In the genomic region with DNA sequence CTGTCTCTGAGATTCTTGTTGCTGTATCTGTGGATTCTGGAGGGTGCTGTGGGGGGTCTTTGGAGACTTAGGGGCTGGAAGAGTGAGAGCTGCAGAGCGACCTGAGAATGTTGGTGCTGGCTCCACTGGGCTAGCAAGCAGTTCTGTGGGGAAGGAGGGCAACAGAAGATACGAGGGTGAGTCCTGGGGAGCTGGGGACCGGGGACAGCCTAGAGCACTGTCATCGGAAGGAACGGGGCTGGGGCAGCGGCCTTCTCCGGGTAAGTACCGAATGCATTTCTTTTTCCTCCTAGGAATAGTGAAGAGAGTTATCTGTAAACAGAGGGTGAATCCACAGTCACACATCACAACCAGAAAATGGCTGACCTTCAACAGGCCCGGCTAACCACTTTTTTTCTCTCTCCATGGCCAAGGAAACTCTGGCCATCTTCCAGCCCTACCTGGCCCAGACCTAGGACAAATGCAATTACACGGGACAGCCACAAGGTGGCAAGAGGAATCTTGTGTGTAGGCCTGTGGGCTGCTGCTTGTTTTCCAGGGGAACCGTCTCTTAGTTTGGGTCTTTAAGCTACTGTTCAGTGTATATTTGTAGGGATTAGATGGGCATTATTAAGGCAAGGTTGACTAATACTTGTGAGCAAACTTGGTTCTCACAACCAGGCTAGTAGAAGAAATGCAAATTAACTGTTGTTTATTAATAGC, we compare ENCODE assay signal across 8 mouse cellular contexts. TPM values are rescaled to one million over a fixed set of nuclear protein-coding genes. Genes with fewer than 3 reads are reported as not detected.
A peak's percentile ranks its signal among the peaks of the same experiment; 100 is the strongest.
DNase-seq lines count a peak whose midpoint lies in the region; ATAC-seq lines count a peak whose summit lies in the region.

No protein-coding gene starts in this region.

- no peaks in the 10 kb centered on the region for H3K4me1 ChIP-seq in kidney, embryonic 15.5 days
- peaks cover 2% of the 10 kb centered on the region; the same call in 1 of the 2 replicates for H3K4me1 ChIP-seq in forebrain, embryonic 16.5 days (replicated peaks; ENCODE audit: control insufficient read depth, insufficient read depth, low read length)
- no peaks in the 10 kb centered on the region for H3K4me1 ChIP-seq in midbrain, embryonic 13.5 days (replicated peaks)
- 0 out of 2 replicates have a peak, but pooled peaks cover 7% of the 10 kb centered on the region for H3K4me1 ChIP-seq in stomach, embryonic 15.5 days

- DNase-seq in kidney, adult 11 months = peak; percentile 86
- peak; percentile 81 for DNase-seq in cerebellum, adult 11-12 months
- peak; percentile 78 for DNase-seq in induced T-regulatory cell, adult 2 months (ENCODE audit: low read depth)
- peak; percentile 60 to 62 for DNase-seq in left cerebral cortex, postnatal 25 days (ENCODE audit: low spot score in 2 of 2)

- no peaks in the 10 kb centered on the region for H3K27me3 ChIP-seq in kidney, embryonic 15.5 days
- no peaks in the 10 kb centered on the region for H3K27me3 ChIP-seq in forebrain, embryonic 16.5 days (replicated peaks; ENCODE audit: control insufficient read depth, insufficient read depth, low read length)
- no peaks in the 10 kb centered on the region for H3K27me3 ChIP-seq in midbrain, embryonic 13.5 days
- no peaks in the 10 kb centered on the region for H3K27me3 ChIP-seq in stomach, embryonic 15.5 days (replicated peaks)

- no peak overlapping the region for H3K27ac ChIP-seq in kidney, embryonic 15.5 days
- no peak overlapping the region for H3K27ac ChIP-seq in forebrain, embryonic 16.5 days (ENCODE audit: low read length)
- H3K27ac ChIP-seq in midbrain, embryonic 13.5 days = no peak overlapping the region
- peak overlapping the region; percentile 32; the same call in 1 of the 2 replicates for H3K27ac ChIP-seq in stomach, embryonic 15.5 days

- no peak overlapping the region for H3K4me3 ChIP-seq in kidney, embryonic 15.5 days (replicated peaks)
- no peak overlapping the region for H3K4me3 ChIP-seq in forebrain, embryonic 16.5 days (replicated peaks; ENCODE audit: low read length)
- no peak overlapping the region for H3K4me3 ChIP-seq in midbrain, embryonic 13.5 days (replicated peaks)
- H3K4me3 ChIP-seq in stomach, embryonic 15.5 days (replicated peaks) = no peak overlapping the region

- ATAC-seq in kidney, embryonic 15.5 days (replicated peaks; ENCODE audit: low FRiP score) = no peak
- peak; percentile 76 for ATAC-seq in forebrain, embryonic 16.5 days
- peak; percentile 81 for ATAC-seq in midbrain, embryonic 13.5 days
- no peak for ATAC-seq in stomach, embryonic 15.5 days (ENCODE audit: insufficient read depth, low FRiP score, low read depth)

- 67% methylated on average over 11 of the region's 11 CpGs for WGBS in kidney, embryonic 15.5 days
- 64% methylated on average over 11 of the region's 11 CpGs for WGBS in forebrain, embryonic 16.5 days
- WGBS in midbrain, embryonic 13.5 days = 65% methylated on average over 11 of the region's 11 CpGs
- 66% methylated on average over 11 of the region's 11 CpGs for WGBS in stomach, embryonic 15.5 days

- no peak overlapping the region for H3K4me2 ChIP-seq in kidney, embryonic 15.5 days
- no peak overlapping the region for H3K4me2 ChIP-seq in forebrain, embryonic 16.5 days (ENCODE audit: low read length)
- H3K4me2 ChIP-seq in midbrain, embryonic 13.5 days (replicated peaks) = no peak overlapping the region
- no peak overlapping the region for H3K4me2 ChIP-seq in stomach, embryonic 15.5 days

- intact Hi-C loops in left cerebral cortex, postnatal 25 days (cut with DNase I) = loop anchor here (1.0 to 2.0 kb wide), 2 partner anchors 43 to 89 kb away; no protein-coding TSS in a partner anchor

- peaks cover 52% of the 10 kb centered on the region for H3K36me3 ChIP-seq in kidney, embryonic 15.5 days
- peaks cover 5% of the 10 kb centered on the region; the same call in 1 of the 2 replicates for H3K36me3 ChIP-seq in forebrain, embryonic 16.5 days (ENCODE audit: control insufficient read depth, insufficient read depth)
- H3K36me3 ChIP-seq in midbrain, embryonic 13.5 days = peaks cover 13% of the 10 kb centered on the region
- no peaks in the 10 kb centered on the region for H3K36me3 ChIP-seq in stomach, embryonic 15.5 days

- H3K9ac ChIP-seq in kidney, embryonic 15.5 days = no peak overlapping the region
- H3K9ac ChIP-seq in forebrain, embryonic 16.5 days (replicated peaks; ENCODE audit: low read depth, low read length) = no peak overlapping the region
- no peak overlapping the region for H3K9ac ChIP-seq in midbrain, embryonic 13.5 days (replicated peaks)
- no peak overlapping the region for H3K9ac ChIP-seq in stomach, embryonic 15.5 days

- H3K9me3 ChIP-seq in kidney, embryonic 15.5 days (replicated peaks) = no peaks in the 10 kb centered on the region
- no peaks in the 10 kb centered on the region for H3K9me3 ChIP-seq in forebrain, embryonic 16.5 days (ENCODE audit: control insufficient read depth, low read length)
- H3K9me3 ChIP-seq in midbrain, embryonic 13.5 days = no peaks in the 10 kb centered on the region
- H3K9me3 ChIP-seq in stomach, embryonic 15.5 days = no peaks in the 10 kb centered on the region

RNA-seq across cellular contexts. Expression of a gene that starts 22.0 kb away (rescaled TPM):
- 790 and 863 TPM in 2 replicates for polyA plus RNA-seq in kidney, embryonic 15.5 days (2015; fragmentation: Nextera tagmentation; extraction: Ambion mirVana)
- polyA plus RNA-seq in forebrain, embryonic 16.5 days (2015; fragmentation: Nextera tagmentation; extraction: Ambion mirVana) = 1,143 and 1,208 TPM in 2 replicates
- total RNA-seq in left cerebral cortex, postnatal 25 days (2021) = 100 to 1,000 TPM; 480 to 513 TPM
- polyA plus RNA-seq in midbrain, embryonic 13.5 days (2015; fragmentation: Nextera tagmentation; extraction: Ambion mirVana) = 1,061 and 1,143 TPM in 2 replicates
- 657 and 713 TPM in 2 replicates for polyA plus RNA-seq in stomach, embryonic 15.5 days (2015; fragmentation: Nextera tagmentation; extraction: Ambion mirVana)

RNA-seq across cellular contexts. Expression of a gene that starts 29.0 kb away (rescaled TPM):
- polyA plus RNA-seq in kidney, embryonic 15.5 days (2015; fragmentation: Nextera tagmentation; extraction: Ambion mirVana) = 15.4 and 15.5 TPM in 2 replicates
- 2.7 and 4.8 TPM in 2 replicates for polyA plus RNA-seq in forebrain, embryonic 16.5 days (2015; fragmentation: Nextera tagmentation; extraction: Ambion mirVana)
- 1 to 10 TPM; 3.5 to 4.1 TPM for total RNA-seq in left cerebral cortex, postnatal 25 days (2021)
- polyA plus RNA-seq in midbrain, embryonic 13.5 days (2015; fragmentation: Nextera tagmentation; extraction: Ambion mirVana) = 3.1 and 4.2 TPM in 2 replicates
- 7.5 and 7.6 TPM in 2 replicates for polyA plus RNA-seq in stomach, embryonic 15.5 days (2015; fragmentation: Nextera tagmentation; extraction: Ambion mirVana)

RNA-seq across cellular contexts. Expression of a gene that starts 40.0 kb away (rescaled TPM):
- not detected in 2 replicates for polyA plus RNA-seq in kidney, embryonic 15.5 days (2015; fragmentation: Nextera tagmentation; extraction: Ambion mirVana)
- not detected in 2 replicates for polyA plus RNA-seq in forebrain, embryonic 16.5 days (2015; fragmentation: Nextera tagmentation; extraction: Ambion mirVana)
- total RNA-seq in left cerebral cortex, postnatal 25 days (2021) = not detected
- not detected in 2 replicates for polyA plus RNA-seq in midbrain, embryonic 13.5 days (2015; fragmentation: Nextera tagmentation; extraction: Ambion mirVana)
- polyA plus RNA-seq in stomach, embryonic 15.5 days (2015; fragmentation: Nextera tagmentation; extraction: Ambion mirVana) = not detected in 2 replicates

Comparison
In these comparisons a context has a peak if more than half of its experiments do, and no peak if none do; other contexts are left out.
1. ATAC-seq: peak in forebrain, embryonic 16.5 days (single experiment) and midbrain, embryonic 13.5 days (single experiment); none in kidney, embryonic 15.5 days (single experiment) and stomach, embryonic 15.5 days (single experiment).
2. Peak in every context shown above with its lines, with median percentiles within 50 percentile points of each other: DNase-seq.